Mouse (Mus musculus) embryonic facial prominence, embryonic 11.5 days (tissue): ENCODE measurements around the gene Cd82. TPM values are rescaled to one million over a fixed set of nuclear protein-coding genes. Genes with fewer than 3 reads are reported as not detected.

ENCODE experiments used
- ATAC-seq: fragments of 200-750 bp; cut with Nextera tagmentation; replicated peaks from 2 replicates; pipeline ENCODE4 v1.8.0; 2017; ENCODE audit warnings: low read depth; ENCODE audit not compliant: insufficient number of reproducible peaks, low FRiP score, low TSS enrichment
- DNase-seq: peaks from one replicate; pipeline ENCODE4 v3.0.0-alpha.2; 2015; ENCODE audit warnings: low spot score
- H3K27ac ChIP-seq: fragments of 300-500 bp; sonication (generic); replicated peaks from 2 replicates; pipeline ENCODE4 v1.5.1; 2014; ENCODE audit warnings: mild to moderate bottlenecking, low read depth, low read length, control low read depth
- H3K27me3 ChIP-seq: fragments of 300-500 bp; sonication (generic); 2 replicates; pipeline ENCODE4 v1.6.1; 2014; ENCODE audit warnings: mild to moderate bottlenecking, low read length, moderate library complexity, mixed read lengths; ENCODE audit not compliant: control insufficient read depth, insufficient read depth
- H3K36me3 ChIP-seq: fragments of 300-500 bp; sonication (generic); replicated peaks from 2 replicates; pipeline ENCODE4 v1.6.1; 2014; ENCODE audit warnings: low read depth, mild to moderate bottlenecking, low read length, moderate library complexity, mixed read lengths; ENCODE audit not compliant: control insufficient read depth, insufficient read depth
- H3K4me1 ChIP-seq: fragments of 300-500 bp; sonication (generic); 2 replicates; pipeline ENCODE4 v1.6.1; 2014; ENCODE audit warnings: low read length, mixed read lengths; ENCODE audit not compliant: control insufficient read depth, insufficient read depth
- H3K4me2 ChIP-seq: fragments of 300-500 bp; sonication (generic); 2 replicates; pipeline ENCODE4 v1.6.1; 2014; ENCODE audit warnings: low read depth, mild to moderate bottlenecking, control low read depth, low read length, moderate library complexity
- H3K4me3 ChIP-seq: fragments of 300-500 bp; sonication (generic); 2 replicates; pipeline ENCODE4 v1.5.1; 2014; ENCODE audit warnings: low read depth, low read length, control low read depth
- H3K9ac ChIP-seq: fragments of 300-500 bp; sonication (generic); replicated peaks from 2 replicates; pipeline ENCODE4 v1.6.1; 2014; ENCODE audit warnings: mild to moderate bottlenecking, control low read depth, low read length
- H3K9me3 ChIP-seq: fragments of 300-500 bp; sonication (generic); replicated peaks from 2 replicates; pipeline ENCODE4 v1.6.1; 2016; ENCODE audit warnings: mild to moderate bottlenecking, low read length, inconsistent platforms, mixed read lengths; ENCODE audit not compliant: control insufficient read depth
- WGBS: fragments of 180-500 bp; shearing (Covaris S2); extraction: QIAGEN DNeasy Blood & Tissue Kit; methylation state at CpG from one replicate; pipeline ENCODE4 v1.1.7; 2014; 5-methylcytosine and 5-hydroxymethylcytosine counted together
- polyA plus RNA-seq: library from polyadenylated mRNA; unstranded; fragments of >200 nt; fragmentation: Nextera tagmentation; extraction: Ambion mirVana; gene quantifications from 2 replicates; pipeline ENCODE4 v1.2.1, GENCODE M21; 2014

The Cd82 gene
- polyA plus RNA-seq, 1 experiment from 2014 or later, result 6.8 TPM

GRCm38 (mm10) chr2:93416874-93417709 is 45.8 kb downstream of the Cd82 start:
- 79% methylated on average over 12 of the region's 12 CpGs for WGBS
- Histone ChIP-seq H3K4me3 (no peak overlapping the region), H3K9ac (no peak overlapping the region), H3K27ac (no peak overlapping the region), H3K4me2 (no peak overlapping the region), H3K4me1 (no peaks in the 10 kb centered on the region; the same call in 1 of the 2 replicates), H3K36me3 (no peaks in the 10 kb centered on the region), H3K27me3 (no peaks in the 10 kb centered on the region), H3K9me3 (no peaks in the 10 kb centered on the region)
- no peak for ATAC-seq
- DNase-seq, result no peak

GRCm38 (mm10) chr2:93415281-93415680 is 47.7 kb downstream of the Cd82 start:
- Histone ChIP-seq H3K4me1 (no peaks in the 10 kb centered on the region; the same call in 1 of the 2 replicates), H3K36me3 (no peaks in the 10 kb centered on the region), H3K27ac (no peak overlapping the region), H3K4me2 (no peak overlapping the region), H3K27me3 (no peaks in the 10 kb centered on the region), H3K9ac (no peak overlapping the region), H3K9me3 (no peaks in the 10 kb centered on the region), H3K4me3 (no peak overlapping the region)
- ATAC-seq (0 out of 2 replicates have a peak, but pooled peaks have one; percentile 3), DNase-seq (peak; percentile 54)
- 32% methylated on average over 5 of the region's 5 CpGs for WGBS

- no peaks in the 10 kb centered on the region; the same call in 1 of the 2 replicates for H3K4me1 ChIP-seq
- no peak overlapping the region for H3K4me3 ChIP-seq
- no peaks in the 10 kb centered on the region for H3K27me3 ChIP-seq
- H3K36me3 ChIP-seq, result no peaks in the 10 kb centered on the region
- H3K4me2 ChIP-seq, result no peak overlapping the region
- H3K27ac ChIP-seq, result no peak overlapping the region
- H3K9ac ChIP-seq, result no peak overlapping the region
- ATAC-seq (no peak), DNase-seq (no peak)
- no peaks in the 10 kb centered on the region for H3K9me3 ChIP-seq
- 88% methylated on average over 9 of the region's 9 CpGs for WGBS
Observed at GRCm38 (mm10) chr2:93414163-93414562, 48.8 kb downstream of the Cd82 start.

GRCm38 (mm10) chr2:93413367-93414014 is 49.4 kb downstream of the Cd82 start:
- no peak for ATAC-seq
- H3K27ac ChIP-seq, result no peak overlapping the region

GRCm38 (mm10) chr2:93412101-93412500 is 50.8 kb downstream of the Cd82 start:
- H3K4me1 ChIP-seq, result no peaks in the 10 kb centered on the region; the same call in 1 of the 2 replicates
- no peaks in the 10 kb centered on the region for H3K9me3 ChIP-seq
- H3K36me3 ChIP-seq, result no peaks in the 10 kb centered on the region
- 50% methylated on average over 4 of the region's 4 CpGs for WGBS
- no peak overlapping the region for H3K4me2 ChIP-seq
- no peak overlapping the region for H3K27ac ChIP-seq
- 0 out of 2 replicates have a peak overlapping the region, but pooled peaks have one; percentile 10 for H3K9ac ChIP-seq
- DNase-seq (no peak), ATAC-seq (no peak)
- no peaks in the 10 kb centered on the region for H3K27me3 ChIP-seq
- no peak overlapping the region for H3K4me3 ChIP-seq

More at GRCm38 (mm10) chr2:93413367-93414014, 49.4 kb downstream of the Cd82 start:
- no peaks in the 10 kb centered on the region; the same call in 1 of the 2 replicates for H3K4me1 ChIP-seq
- H3K4me3 ChIP-seq, result no peak overlapping the region
- peak; percentile 80 for DNase-seq
- no peaks in the 10 kb centered on the region for H3K27me3 ChIP-seq
- H3K36me3 ChIP-seq, result no peaks in the 10 kb centered on the region
- no peak overlapping the region for H3K9ac ChIP-seq
- 52% methylated on average over 7 of the region's 7 CpGs for WGBS
- no peak overlapping the region for H3K4me2 ChIP-seq
- no peaks in the 10 kb centered on the region for H3K9me3 ChIP-seq

GRCm38 (mm10) chr2:93410899-93411570 is 51.9 kb downstream of the Cd82 start:
- Histone ChIP-seq H3K4me3 (no peak overlapping the region), H3K27me3 (no peaks in the 10 kb centered on the region), H3K36me3 (no peaks in the 10 kb centered on the region), H3K4me1 (no peaks in the 10 kb centered on the region; the same call in 1 of the 2 replicates), H3K27ac (no peak overlapping the region), H3K4me2 (no peak overlapping the region), H3K9me3 (no peaks in the 10 kb centered on the region), H3K9ac (no peak overlapping the region)
- ATAC-seq (no peak), DNase-seq (no peak)
- WGBS, result 60% methylated on average over 12 of the region's 12 CpGs

GRCm38 (mm10) chr2:93405017-93405425 is 57.9 kb downstream of the Cd82 start:
- Histone ChIP-seq H3K27ac (no peak overlapping the region), H3K9ac (no peak overlapping the region), H3K9me3 (no peaks in the 10 kb centered on the region), H3K4me1 (no peaks in the 10 kb centered on the region), H3K36me3 (no peaks in the 10 kb centered on the region), H3K27me3 (no peaks in the 10 kb centered on the region), H3K4me2 (no peak overlapping the region), H3K4me3 (no peak overlapping the region)
- no peak for ATAC-seq
- WGBS, result 67% methylated on average over 7 of the region's 7 CpGs
- DNase-seq, result no peak
